Mouse (Mus musculus): ENCODE data around the gene Thbs4. TPM values are rescaled to one million over a fixed set of nuclear protein-coding genes. Genes with fewer than 3 reads are reported as not detected.

Thbs4 gene
- polyA plus RNA-seq, 1 experiment from 2014 or later, result 2.5 TPM

DNA sequence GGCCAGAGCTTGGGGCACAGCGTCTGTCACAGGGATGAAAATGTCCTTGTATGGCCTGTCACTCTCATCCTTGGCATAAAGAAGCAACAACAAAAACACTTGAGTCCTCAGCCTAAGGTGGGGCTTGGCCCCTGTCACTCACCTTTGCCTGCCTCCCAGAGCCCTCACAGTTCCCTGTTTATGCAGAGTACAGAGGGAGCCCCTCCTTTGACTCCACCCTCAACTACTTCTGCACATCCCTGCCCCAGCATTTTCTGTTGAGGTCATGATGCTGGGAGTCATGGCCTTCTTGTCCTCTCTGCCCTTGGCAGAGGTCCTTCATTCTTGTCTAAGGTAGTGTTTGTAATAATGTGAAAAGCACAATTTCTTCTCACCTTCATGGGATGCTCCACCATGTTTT lies 86.2 kb downstream of the Thbs4 start:
- Histone ChIP-seq H3K4me1 (peaks cover 6% of the 10 kb centered on the region; the same call in 1 of the 2 replicates), H3K9ac (no peak overlapping the region), H3K9me3 (replicated peaks) (no peaks in the 10 kb centered on the region), H3K27me3 (no peaks in the 10 kb centered on the region), H3K4me2 (no peak overlapping the region), H3K27ac (no peak overlapping the region), H3K36me3 (peaks cover 33% of the 10 kb centered on the region), H3K4me3 (replicated peaks) (no peak overlapping the region)
- no peak for ATAC-seq (replicated peaks; ENCODE audit: low FRiP score)
- 84% methylated on average over 1 of the region's 1 CpGs for WGBS

DNA sequence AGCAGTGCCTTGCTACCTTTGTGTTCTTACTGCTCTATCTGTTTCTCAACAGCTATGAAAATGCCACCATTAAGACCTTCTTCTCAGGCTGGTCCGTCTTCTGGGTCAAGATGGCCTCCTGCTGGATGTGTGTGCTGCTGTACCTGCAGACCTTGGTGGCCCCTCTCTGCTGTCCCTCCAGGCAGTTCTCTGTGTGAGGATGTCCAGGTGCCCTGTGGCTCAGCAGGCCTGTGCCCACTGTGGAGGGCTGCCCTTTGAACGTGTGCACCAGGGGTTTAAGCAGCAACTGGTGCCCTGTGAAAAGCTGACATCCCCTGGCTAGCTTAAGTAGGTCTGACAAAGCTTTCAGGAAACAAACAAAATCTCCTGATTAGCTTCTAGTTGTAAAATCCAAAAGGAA lies 86.7 kb downstream of the Thbs4 start:
- H3K4me2 ChIP-seq, result no peak overlapping the region
- ATAC-seq (replicated peaks; ENCODE audit: low FRiP score), result no peak
- H3K4me1 ChIP-seq, result peaks cover 11% of the 10 kb centered on the region; the same call in 1 of the 2 replicates
- H3K4me3 ChIP-seq (replicated peaks), result no peak overlapping the region
- no peak overlapping the region for H3K9ac ChIP-seq
- no peaks in the 10 kb centered on the region for H3K27me3 ChIP-seq
- no peaks in the 10 kb centered on the region for H3K9me3 ChIP-seq (replicated peaks)
- peaks cover 33% of the 10 kb centered on the region for H3K36me3 ChIP-seq
- WGBS, result 75% methylated on average over 2 of the region's 2 CpGs
- H3K27ac ChIP-seq, result no peak overlapping the region

DNA sequence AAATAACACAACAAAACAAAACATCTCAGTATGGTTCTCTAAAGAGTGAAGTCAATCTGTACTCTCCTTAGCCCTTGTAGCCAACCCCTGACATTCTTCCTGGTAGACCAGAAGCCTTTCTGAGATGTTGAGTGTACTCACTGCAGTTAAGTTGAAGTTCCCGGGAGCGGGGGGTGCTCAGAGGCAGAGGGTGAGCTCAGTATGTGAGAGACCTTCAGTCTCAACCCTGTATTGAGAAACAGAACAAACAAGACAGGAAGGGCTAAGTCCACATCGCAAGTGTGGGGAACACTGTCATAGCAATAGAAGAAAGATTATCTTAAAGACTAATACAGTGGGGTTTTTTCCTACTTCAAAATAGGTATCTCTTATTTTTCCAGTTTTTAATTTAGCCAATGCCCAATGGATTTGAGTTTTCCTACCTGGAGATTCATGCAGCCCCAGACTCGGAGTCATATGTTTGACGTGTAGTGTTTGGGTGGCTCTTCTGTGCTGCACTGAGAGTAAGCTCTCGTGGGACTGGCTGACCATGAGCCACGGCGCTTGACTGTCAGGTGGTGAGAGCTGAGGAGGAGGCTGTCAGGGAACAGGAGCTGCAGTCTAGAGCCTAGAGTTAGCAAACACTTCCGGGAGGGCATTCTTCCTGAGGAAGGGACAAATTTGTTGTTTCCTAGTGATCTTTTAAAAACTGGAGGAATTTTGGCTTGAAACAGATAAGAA lies 88.1 kb downstream of the Thbs4 start:
- peaks cover 34% of the 10 kb centered on the region for H3K36me3 ChIP-seq
- no peaks in the 10 kb centered on the region for H3K9me3 ChIP-seq (replicated peaks)
- no peak overlapping the region for H3K27ac ChIP-seq
- H3K9ac ChIP-seq, result no peak overlapping the region
- no peak overlapping the region for H3K4me2 ChIP-seq
- no peaks in the 10 kb centered on the region for H3K27me3 ChIP-seq
- no peak overlapping the region for H3K4me3 ChIP-seq (replicated peaks)
- ATAC-seq (replicated peaks; ENCODE audit: low FRiP score), result no peak
- whole genome bisulfite sequencing, result 89% methylated on average over 9 of the region's 9 CpGs
- H3K4me1 ChIP-seq, result peaks cover 13% of the 10 kb centered on the region; the same call in 1 of the 2 replicates

GRCm38 (mm10) chr13:92705016-92705535 lies 89.5 kb downstream of the Thbs4 start:
- Histone ChIP-seq H3K9me3 (replicated peaks) (no peaks in the 10 kb centered on the region), H3K4me2 (no peak overlapping the region), H3K27me3 (no peaks in the 10 kb centered on the region), H3K9ac (no peak overlapping the region), H3K4me3 (replicated peaks) (no peak overlapping the region), H3K27ac (no peak overlapping the region), H3K4me1 (peaks cover 13% of the 10 kb centered on the region; the same call in 1 of the 2 replicates), H3K36me3 (peaks cover 37% of the 10 kb centered on the region)
- no peak for ATAC-seq (replicated peaks; ENCODE audit: low FRiP score)
- WGBS, result 91% methylated on average over 7 of the region's 7 CpGs

DNA sequence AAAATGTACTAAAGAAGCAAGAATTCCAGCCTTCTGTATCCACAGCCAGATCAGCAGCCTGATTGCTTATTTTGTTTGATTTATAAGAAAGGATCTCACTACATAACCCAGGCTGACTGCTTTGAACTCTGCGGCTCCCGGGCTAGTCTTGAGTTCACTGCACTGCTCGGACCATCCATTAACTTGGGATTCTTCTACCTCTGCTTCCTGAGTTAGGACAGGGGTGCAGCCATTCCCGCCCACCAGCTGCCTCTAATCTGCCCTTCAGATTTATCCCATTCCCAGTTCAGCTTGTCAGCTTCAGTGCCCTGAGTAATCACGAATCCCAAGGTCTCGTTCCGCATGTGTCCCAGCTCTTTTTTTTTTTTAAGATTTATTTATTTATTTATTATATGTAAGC lies 90.4 kb downstream of the Thbs4 start:
- Histone ChIP-seq H3K27ac (no peak overlapping the region), H3K9ac (no peak overlapping the region), H3K9me3 (replicated peaks) (no peaks in the 10 kb centered on the region), H3K36me3 (peaks cover 37% of the 10 kb centered on the region), H3K27me3 (no peaks in the 10 kb centered on the region), H3K4me1 (peaks cover 13% of the 10 kb centered on the region; the same call in 1 of the 2 replicates), H3K4me3 (replicated peaks) (no peak overlapping the region), H3K4me2 (no peak overlapping the region)
- whole genome bisulfite sequencing, result 42% methylated on average over 7 of the region's 7 CpGs
- ATAC-seq (replicated peaks; ENCODE audit: low FRiP score), result no peak; the same call in 1 of the 2 replicates

DNA sequence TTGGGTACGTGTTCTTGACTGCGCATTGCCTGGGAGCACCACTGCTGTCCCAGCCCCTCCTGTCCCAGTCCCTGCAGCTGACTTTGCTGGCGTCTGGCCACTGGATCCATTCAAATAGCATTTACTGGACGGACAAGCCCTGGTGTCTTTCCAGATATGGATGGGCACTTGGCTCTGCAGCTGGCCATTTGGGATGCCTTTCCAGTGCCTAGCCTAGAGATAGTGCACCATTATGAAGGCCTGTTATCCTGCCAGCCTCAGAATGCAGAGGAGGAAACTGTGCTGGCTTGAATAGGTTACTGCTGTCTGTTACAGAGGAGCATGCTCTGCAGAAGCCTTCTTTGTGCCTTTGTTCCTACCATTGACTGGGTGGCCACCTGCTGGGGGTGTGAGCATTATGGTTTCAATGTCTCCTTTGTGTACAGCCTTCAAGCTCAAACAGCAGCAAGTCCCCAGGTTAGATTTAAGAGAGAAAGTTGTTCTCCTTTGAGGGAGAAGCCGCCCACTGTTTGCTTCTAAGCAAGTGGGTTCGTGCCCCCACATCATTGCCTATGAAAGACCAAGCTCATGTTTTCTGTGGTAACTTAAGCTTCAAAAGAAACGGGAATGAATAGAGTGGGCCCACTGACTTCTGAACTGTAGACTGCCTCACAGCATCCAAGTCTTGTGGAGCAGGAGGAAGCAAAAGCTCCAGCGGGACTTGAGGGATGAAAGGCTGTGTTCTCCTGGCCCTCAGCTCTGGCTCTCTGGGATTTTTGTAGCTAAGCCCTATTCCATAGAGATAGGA lies 91.2 kb downstream of the Thbs4 start:
- no peaks in the 10 kb centered on the region for H3K27me3 ChIP-seq
- no peak overlapping the region for H3K4me3 ChIP-seq (replicated peaks)
- H3K27ac ChIP-seq, result no peak overlapping the region
- no peak overlapping the region for H3K4me2 ChIP-seq
- no peak for ATAC-seq (replicated peaks; ENCODE audit: low FRiP score)
- 64% methylated on average over 8 of the region's 8 CpGs for WGBS
- peaks cover 30% of the 10 kb centered on the region for H3K36me3 ChIP-seq
- H3K9ac ChIP-seq, result no peak overlapping the region
- H3K4me1 ChIP-seq, result peaks cover 13% of the 10 kb centered on the region; the same call in 1 of the 2 replicates
- H3K9me3 ChIP-seq (replicated peaks), result no peaks in the 10 kb centered on the region

DNA sequence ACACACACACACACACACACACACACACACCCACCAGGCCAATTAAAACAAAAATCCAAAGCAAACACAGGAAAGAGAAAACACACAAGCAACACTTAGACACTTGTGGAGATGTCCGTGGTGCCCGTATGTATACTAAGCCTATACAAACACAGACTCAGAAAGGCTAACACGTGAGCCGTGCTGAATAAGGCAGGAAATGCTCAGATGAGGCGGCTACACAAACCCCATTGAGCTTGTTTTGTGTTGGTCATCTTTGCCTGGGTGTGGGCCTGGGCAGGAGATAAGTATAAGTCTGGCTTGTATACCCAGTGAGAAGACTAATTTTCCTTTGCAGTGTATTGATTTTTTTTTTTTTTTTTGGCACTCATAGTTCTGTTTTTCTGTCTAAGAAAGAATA lies 92.6 kb downstream of the Thbs4 start:
- Histone ChIP-seq H3K36me3 (peaks cover 16% of the 10 kb centered on the region), H3K4me2 (no peak overlapping the region), H3K27ac (no peak overlapping the region), H3K4me1 (peaks cover 13% of the 10 kb centered on the region; the same call in 1 of the 2 replicates), H3K27me3 (no peaks in the 10 kb centered on the region), H3K4me3 (replicated peaks) (no peak overlapping the region), H3K9me3 (replicated peaks) (no peaks in the 10 kb centered on the region), H3K9ac (no peak overlapping the region)
- WGBS, result 85% methylated on average over 5 of the region's 5 CpGs
- ATAC-seq (replicated peaks; ENCODE audit: low FRiP score), result no peak

Other genes starting within 250 kb of the Thbs4 start
- gene Spz1, start 218.6 kb downstream of the Thbs4 start, polyA plus RNA-seq (2015; fragmentation: Nextera tagmentation; extraction: Ambion mirVana), result not detected in 2 replicates
- gene Serinc5, start 183.7 kb downstream of the Thbs4 start, polyA plus RNA-seq (2015; fragmentation: Nextera tagmentation; extraction: Ambion mirVana), result 16.5 and 16.8 TPM in 2 replicates
- 3.5 and 4.0 TPM in 2 replicates for gene Mtx3, start 49.9 kb upstream of the Thbs4 start, polyA plus RNA-seq (2015; fragmentation: Nextera tagmentation; extraction: Ambion mirVana)

Data from kidney, embryonic 15.5 days (tissue).